Mouse (Mus musculus) gastrocnemius, postnatal 4 days (tissue): ENCODE results near the gene Synpo2. TPM values are rescaled to one million over a fixed set of nuclear protein-coding genes. Genes with fewer than 3 reads are reported as not detected.

ENCODE experiments used
- DNase-seq, 2 experiments: peaks; one replicate each; pipeline ENCODE4 v3.0.0; 2021 to 2022; ENCODE audit warnings: low spot score in 2 of 2, mixed read lengths in 2 of 2
- long read RNA-seq, 2 experiments: library from polyadenylated mRNA; stranded (forward); transcript quantifications; one replicate each; pipeline ENCODE4 v2.0.0; 2021
- total RNA-seq, 2 experiments: library from RNA; stranded (reverse); gene quantifications; 2 replicates each; pipeline ENCODE4 v1.2.3; 2021

The Synpo2 gene
- 100 to 1,000 TPM; 110 to 129 TPM for total RNA-seq
- long read RNA-seq, experiment 1, full-length matches to known transcripts, result 53 of 216 reads
- long read RNA-seq, experiment 1, partial matches to known transcripts, result 67 of 216 reads
- long read RNA-seq, experiment 1, other reads (novel, unspliced or antisense), result 96 of 216 reads
- long read RNA-seq, experiment 2, full-length matches to known transcripts, result 69 of 267 reads
- long read RNA-seq, experiment 2, partial matches to known transcripts, result 127 of 267 reads
- long read RNA-seq, experiment 2, other reads (novel, unspliced or antisense), result 71 of 267 reads

DNA sequence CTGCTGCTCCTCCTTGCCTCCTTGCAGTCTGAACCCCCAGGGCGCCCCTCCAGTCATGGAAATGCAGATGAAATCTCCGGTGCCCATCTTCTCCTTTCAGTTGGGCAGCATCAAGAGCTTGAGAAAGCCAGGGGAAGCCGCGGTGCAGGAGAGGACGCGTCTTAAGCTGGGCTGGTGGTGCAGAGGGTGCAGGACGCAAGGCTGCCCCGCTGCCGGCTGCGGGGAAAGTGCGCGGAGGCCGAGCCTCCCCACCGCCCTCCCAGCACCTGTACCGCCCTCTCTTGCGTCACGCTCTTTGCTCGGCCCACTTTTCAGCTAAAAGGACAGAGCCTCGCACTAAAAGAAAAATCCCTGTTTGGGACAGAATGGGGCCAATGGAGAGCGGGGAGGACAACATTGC, at the start of gene Synpo2:
Gene Synpo2, minus strand, starts transcription at position 229 of the 400 bp plus-strand sequence.
- DNase-seq, result peak in 1 of 2 experiments; percentile 27

DNA sequence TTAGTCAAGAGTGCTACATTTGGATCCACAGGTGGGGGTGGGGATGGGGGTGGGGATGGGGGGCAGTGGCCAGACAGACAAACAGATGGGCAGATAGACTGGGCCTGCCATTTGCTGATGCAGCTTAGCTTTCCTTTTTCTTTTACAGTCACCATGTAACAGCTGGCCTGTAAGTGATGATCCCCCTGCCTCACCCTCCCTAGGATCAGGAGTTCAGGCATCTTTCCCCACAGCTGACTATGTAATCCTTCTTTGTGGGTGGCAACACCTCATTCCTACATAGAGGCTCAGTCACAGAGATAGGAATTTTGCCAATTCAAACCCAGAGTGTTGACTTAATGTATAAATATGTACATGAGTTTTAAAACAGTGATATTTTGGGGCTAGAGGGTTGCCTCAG, 49.7 kb upstream of the Synpo2 start:
- no peak for DNase-seq

DNA sequence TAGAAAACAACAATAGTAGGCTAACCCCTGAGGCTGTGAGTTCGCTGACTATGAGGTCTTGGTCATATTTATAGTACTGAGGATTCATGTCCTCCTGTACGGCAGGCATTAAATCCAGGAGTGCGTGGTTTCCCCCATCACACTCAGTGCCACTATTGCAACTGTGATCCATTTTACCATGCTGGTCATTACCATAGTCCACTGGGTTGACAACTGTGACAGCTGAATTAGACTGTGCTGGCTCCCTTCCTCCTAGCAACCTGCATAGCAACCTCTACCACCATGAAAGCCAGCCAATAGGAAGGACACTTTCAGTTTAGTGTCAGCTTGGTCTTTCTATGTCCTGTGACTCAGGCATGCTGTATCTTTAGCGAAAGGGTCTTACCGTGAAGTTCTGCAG, 48.3 kb upstream of the Synpo2 start:
- no peak for DNase-seq

DNA sequence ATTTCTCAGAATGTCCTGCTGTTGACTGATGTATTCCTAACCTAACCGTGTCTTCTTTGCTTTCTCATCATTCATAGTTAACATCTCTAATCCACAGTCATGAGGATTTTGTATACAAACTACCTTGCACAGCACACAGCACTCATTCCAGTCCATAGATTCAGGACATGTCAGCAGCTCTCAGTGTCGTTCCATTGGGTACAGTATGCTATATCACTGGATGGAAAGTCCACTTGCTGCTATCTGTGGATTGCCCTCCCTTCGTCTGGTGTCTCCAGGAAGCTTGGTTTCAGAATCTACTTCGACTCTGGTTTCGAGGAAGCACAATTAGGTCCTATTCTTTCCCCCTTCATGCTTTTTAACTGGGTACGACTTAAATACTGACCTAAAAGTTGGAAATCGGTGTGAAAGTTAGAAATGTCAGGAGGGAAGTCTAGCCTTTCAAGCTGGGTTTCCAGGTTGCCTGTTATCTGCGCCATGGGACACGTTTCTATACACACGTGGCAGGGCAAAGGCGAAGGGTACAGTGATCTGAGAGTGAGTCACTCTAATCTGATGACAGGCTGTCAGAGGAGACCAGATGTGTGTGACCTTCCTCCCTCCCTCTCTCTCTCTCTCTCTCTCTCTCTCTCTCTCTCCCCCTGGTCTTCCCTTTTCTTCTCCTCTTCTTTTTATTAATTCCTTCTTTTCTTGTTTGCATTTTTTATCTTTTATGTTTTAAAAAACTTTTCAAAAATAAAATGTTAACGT, 47.1 kb upstream of the Synpo2 start:
- DNase-seq, result no peak

DNA sequence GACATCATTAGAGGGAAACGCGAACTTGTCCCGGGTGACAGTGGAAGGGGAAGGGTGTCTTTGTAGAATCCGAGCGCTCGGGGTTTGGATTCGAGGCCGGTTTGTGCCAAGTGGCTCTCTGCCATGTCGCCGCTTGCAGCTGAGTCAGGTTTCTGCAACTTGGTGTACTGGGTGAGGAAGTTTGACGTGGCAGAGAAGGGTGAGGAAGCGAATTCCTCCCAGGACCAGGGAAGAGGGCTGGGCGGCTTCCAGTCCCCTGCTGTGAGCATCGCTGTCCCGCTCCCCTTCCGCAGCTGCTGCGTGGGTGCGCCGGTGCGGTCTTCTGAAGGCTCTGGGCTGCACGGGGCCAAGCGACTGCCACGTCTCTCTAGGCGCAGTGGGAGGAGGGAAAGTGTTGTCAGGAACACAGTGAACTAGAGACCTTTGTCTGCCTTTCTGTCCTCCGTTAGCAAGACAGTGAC, 31.8 kb upstream of the Synpo2 start:
- DNase-seq, result peak; percentile 53 to 69

DNA sequence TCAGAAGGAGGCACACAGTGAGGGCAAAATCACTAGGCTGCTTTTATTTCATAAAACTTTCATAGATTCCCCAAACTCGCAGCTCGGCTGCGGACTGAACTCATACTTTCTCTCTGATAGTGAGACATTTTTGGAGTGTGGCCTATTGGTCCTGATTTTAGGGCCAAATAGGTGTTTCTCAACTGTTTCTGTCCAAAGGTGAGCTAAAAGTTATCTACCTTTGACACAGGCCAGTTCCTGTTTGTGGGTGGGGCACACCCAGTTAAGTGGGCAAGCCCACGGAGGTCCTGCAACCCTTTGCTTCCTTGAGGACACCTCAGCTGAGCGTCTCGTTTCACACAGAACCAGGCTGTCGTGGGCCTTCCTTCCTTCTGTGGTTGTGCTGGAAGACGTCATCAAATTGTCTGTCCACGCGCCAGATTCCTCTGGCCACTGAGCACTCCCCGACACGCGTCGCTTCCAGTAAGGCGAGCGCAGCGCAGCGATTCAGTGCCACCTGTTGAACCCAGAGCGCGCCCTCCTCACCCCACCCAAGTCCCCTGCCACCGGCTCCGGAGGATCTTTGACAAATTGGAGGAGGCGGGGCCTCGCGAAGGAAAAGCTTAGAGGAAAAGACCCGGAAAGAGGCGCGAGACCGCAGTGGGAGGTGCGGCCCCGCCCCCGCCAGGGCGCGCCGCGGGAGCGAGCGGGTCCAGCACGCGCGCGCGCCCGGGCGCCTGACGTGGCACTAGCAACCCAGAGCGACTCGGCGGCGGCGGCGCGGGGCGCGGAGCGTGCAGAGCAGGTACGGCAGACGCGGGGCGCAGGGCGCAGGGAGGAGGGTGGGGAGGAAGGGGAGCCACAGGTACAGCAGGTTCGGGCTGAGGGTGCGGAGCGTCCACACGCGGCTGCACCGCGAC, 31.1 kb upstream of the Synpo2 start, which contains the start of gene Sec24d:
Gene Sec24d, plus strand, starts transcription at position 703 of the 899 bp plus-strand sequence.
- DNase-seq, result peak; percentile 75 to 89

DNA sequence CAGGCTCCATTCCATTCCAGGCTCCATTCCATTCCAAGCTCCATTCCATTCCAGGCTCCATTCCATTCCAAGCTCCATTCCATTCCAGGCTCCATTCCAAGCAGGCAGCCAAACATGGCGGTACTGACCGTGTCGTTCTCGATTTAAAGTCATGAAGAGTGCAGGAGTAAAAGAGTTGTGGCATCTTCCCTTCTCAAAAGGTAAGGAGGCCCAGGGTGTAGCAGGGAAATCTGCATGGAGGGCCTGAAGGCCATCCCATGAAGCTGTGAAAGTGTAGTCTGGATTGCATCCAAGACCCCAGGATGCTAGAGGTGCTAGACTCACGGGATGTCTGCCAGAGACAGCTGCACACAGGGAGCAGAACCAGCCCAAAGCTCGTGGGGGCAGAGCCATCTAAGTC, 28.8 kb upstream of the Synpo2 start:
- DNase-seq, result peak in 1 of 2 experiments; percentile 26

DNA sequence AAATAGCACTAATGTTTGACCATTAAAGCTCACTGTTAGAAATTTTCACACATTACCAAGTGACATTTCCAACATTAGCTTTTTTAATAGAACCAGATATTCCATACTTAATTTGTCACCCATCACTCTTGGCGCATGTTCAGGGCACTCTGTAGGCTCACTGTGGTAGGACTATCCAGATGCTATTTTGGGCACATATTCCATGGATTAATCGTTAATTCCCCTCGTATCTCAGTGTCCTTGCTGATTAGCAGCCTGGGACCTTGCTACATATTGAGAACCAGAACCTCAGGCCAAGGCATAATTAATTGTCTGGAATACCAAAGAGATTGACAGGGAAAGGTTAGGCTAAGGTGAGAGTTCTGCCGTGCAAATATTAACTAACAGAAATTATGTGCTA, 22.8 kb upstream of the Synpo2 start:
- no peak for DNase-seq

DNA sequence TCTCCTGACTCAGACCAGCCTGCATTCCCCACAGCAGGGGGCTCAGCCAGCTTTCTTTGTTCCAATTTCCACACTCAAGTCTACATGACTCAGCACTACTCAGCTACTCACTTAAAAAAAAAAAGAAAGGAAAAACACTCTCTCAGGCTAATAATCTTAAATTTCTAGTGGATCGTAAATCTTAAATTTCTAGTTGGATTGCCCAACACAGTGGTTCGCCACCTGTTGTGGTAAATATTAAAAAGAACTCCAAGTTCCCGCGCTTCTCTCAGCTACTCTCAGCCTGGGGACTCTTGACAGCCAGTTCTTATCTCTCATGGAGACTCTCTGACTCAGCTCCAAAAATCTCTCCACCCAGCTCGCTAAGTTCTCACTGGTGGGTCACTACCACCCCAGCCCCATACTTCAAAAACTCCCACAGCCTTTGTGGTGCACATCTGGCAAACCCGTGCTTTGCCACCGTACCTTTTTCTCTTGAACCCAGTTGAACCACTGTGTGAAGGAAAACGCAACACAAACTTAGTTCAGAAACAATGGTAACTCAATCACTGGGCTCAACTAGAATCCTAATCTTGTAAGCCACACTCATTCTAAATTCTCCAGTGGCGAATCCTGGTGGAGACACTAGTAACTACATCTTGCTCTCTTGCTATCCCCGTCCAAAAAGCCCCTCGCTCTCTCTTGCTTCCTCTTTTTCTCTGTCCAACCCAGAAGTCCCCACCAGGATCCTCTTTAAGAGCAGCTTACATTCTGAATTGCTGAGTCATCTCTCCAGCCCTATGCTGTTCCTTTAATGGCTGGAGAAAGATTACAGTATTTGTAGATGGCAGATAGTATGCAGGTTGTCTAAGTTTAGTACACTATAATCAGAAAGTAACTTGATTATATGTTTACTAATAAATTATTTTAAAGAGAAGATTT, 20.5 kb upstream of the Synpo2 start:
- DNase-seq, result no peak

DNA sequence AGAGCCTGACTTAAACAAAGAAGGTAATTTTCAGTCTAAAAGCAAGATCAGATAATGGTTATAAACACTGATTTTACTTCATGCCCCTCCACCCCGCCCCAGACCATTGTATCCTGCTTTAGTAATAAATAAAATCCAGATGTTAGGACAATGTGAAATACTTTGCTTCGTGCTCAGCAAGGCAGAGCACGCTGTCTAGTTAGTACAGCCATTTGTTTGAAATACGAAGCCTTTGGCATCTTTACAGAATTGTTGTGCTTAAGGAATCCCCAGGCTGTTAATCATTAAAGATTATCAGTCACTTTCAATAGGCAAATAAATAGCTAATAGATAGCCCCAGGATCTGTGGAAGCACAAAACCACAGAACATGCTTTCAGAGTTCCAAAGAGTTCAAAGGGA, 9.7 kb upstream of the Synpo2 start:
- no peak for DNase-seq

DNA sequence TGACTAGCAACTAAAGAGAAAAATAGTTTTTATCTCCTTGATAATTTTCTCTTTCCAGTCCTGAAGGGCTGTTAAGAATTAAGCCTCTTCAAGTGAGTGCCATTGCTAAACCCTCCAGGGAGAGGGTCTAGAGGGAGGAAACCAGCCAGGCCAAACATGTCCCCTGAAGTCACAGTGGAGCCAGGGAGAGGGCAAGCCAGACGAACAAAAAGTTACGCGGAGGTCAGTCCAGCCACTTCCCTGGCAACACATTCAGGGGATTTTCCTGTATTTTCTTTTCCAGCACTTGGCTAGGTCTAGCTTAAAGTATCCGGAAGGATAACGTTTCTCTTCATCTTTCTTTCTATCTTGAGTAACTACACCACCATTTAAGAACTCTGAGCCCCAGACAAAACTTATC, 8.4 kb upstream of the Synpo2 start:
- DNase-seq, result no peak

DNA sequence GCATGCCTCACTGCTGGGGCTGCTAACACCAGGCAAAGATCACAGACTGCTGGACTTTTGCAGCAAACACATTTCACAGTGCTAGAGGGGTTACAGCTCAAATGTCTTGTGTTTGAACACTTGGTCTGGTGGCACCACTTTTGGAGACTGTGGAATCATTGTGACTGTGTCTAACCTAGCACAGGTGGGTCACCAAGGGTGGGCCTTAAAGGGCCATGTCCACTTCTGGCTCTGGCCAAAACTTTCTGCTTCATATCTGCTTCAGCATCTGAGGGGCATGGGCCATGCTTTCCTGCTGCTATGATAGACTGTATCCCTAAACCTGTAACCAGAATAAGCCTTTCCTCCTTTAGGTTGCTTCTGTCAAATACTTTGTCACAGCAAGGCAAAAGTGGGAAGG, 1.5 kb upstream of the Synpo2 start:
- DNase-seq, result no peak

DNA sequence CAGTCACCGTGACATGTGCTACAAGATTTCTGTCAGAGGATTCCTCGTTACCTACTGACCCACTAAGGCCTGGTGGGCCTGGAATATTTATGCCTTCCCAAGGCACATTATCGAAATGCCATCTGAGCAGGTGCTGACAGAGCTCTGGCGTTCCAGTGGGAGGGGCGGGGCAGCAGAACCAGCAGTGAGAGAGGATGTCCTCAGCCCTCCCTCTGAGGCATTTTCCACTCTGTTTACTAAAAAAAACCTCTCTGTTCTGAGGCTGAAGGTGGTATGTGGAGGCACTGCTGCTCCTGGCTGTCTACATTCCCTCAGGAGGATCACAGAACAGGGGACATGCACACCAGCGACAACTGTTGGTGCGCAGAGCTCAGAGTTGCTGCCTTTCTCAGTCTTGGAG, 1.1 kb upstream of the Synpo2 start:
- DNase-seq, result no peak

DNA sequence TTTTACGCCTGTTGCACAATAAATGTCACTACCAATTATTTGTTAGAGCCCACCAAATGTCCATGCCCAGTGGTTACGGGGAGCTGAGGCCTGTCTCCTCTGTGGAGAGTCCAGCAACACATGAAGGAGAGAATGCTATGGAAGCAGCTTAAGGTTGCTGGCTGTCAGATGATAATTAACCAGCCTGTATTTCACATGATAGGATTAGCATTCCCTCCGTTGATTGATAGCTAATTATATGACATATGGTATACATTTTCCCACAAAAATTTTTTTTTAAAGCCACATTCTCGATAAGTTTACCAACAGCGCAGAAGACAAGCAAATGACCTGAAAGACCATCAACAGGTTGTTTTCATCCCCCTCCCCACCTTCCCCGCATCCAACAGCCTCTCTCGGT, 454 bp downstream of the Synpo2 start:
- DNase-seq, result no peak

DNA sequence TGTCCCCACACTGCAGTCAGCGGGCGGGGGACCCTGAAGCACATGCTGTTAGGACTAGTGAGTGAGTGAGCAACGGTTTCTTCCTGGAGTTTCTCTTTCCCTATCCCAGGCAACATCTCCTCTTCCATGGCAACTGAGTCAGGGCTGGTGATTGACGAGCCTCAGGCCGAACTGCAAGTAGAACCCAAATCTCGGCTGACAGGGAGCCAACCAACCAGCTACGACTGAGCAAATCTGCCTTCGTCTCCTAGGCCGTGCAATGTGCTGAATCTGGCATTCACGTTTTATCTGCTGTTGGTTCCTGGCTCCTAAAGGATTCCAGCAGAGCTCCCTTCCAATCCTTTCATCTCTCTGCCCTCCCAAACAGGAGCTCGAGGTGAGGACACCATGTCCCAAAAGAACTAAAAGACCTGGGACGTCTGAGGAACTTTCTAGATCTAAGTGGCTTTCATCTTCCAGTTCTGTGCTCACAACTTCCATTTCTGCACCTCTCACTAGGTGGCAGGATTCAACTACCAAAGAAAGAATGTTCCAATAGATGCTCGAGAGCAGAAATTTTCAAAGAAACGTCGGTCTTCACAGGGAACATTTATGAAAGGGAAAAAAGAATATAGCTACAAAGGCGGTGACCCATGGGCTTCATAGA, 1.6 kb downstream of the Synpo2 start:
- DNase-seq, result peak in 1 of 2 experiments; percentile 11

DNA sequence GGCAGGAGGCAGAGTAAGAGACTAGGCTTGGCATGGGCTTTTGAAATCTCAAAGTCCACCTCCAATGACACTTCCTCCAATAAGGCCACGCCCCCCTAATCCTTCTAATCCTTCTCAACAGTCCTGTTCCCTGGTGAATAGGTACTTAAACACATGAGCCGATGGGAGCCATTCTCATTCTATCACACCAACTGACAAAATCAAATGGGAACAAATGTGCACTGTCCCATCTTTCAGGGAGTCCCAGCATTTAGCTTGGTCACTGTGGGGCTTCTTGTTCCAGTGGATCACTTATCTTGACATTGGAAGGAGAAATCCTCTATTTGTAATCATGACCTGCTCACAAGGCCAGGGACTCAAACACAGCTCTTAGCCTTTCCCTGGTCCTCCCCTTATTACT, 4.3 kb downstream of the Synpo2 start:
- DNase-seq, result no peak

DNA sequence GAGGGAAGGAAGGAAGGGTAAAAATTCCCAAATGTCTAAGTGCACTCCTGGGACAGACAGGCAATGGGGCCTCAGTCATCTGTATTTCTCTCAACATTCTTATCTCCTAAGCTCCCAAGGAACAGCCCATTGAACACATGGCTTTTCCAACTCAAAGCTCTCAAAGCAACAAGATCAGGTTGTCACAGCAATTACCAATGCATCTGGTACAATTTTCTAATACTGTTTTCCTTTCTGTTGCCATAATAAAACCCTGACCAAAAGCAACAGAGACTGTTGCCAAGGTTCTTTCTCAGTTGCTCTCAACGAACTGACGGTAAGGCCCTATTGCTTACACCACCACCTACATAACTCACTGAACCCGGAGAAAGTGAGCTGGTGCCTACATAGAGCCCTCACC, 8.7 kb downstream of the Synpo2 start:
- DNase-seq, result no peak

DNA sequence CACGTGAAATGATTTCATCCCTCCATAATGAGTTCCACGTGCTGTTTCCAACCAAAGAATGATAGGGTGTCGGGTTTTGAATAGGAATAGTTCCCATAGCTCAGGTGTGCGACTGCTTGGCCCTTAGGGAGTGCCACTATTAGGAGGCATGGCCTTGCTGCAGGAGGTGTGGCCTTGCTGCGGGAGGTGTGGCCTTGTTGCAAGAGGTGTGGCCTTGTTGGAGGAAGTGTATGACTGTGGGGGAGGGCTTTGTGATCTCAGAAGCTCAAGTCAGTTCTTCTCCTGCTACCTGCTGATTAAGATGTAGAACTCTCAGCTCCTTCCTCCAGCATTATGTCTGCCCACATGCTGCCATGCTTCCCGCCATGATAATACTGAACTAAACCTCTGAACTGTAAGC, 17.3 kb downstream of the Synpo2 start:
- DNase-seq, result no peak

DNA sequence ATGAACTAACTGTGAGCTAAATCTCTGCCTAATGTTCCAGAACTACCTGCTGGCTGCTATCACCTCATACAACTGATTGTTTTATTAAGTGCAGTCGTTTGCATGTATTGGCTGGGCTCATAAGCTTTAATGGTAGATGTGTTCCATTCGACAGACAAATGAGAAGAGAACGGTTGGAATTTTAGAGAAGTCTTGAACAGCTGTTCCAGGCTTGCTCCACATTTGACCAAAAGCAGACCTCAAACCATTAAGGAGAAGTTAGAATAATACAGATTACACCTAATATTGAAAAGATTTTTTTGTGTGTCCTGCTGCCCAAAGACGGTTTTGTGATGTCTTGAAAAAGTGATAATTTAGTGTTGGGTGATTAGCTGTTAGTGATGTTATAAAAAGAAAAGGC, 27.1 kb downstream of the Synpo2 start:
- DNase-seq, result no peak

DNA sequence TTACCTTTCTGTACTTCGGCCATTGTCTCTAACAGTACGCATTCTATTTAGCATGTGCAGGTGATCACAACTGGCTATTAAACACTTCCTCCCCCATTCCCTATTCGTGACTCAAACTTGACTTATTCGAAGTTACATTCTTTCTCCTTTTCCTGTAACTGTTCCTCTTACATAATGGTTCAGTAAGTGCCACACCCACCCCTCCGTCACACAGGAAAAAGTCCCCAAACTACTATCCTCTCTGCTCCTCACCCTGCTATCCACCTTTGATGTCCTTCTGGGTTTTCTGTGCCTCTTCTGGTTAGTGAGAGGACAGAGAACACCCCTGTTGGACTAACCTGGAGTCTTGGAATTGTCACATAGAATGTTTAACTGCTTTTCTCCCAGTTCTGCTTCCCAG, 28.6 kb downstream of the Synpo2 start:
- DNase-seq, result no peak
